Mouse (Mus musculus) myocyte (in vitro differentiated cells): ENCODE data around the gene Gm4553. TPM values are rescaled to one million over a fixed set of nuclear protein-coding genes. Genes with fewer than 3 reads are reported as not detected.
"Not testable (repeated sequence)": the region's sequence is repeated elsewhere in the genome, so short reads cannot be mapped to it uniquely, and the experiment has no call there.

ENCODE experiments used
- H3K27me3 ChIP-seq: one replicate; pipeline ENCODE4 v1.6.1; 2011; ENCODE audit not compliant: control insufficient read depth, insufficient read depth, insufficient read length
- H3K36me3 ChIP-seq: one replicate; pipeline ENCODE4 v1.6.1; 2011; ENCODE audit not compliant: control insufficient read depth, insufficient read depth
- H3K4me2 ChIP-seq: one replicate; pipeline ENCODE4 v1.6.1; 2011; ENCODE audit warnings: low read depth, control low read depth
- H3K4me3 ChIP-seq: one replicate; pipeline ENCODE4 v1.5.1; 2011; ENCODE audit warnings: mild to moderate bottlenecking, control low read depth, moderate library complexity
- H3K79me2 ChIP-seq: one replicate; pipeline ENCODE4 v1.6.1; 2011; ENCODE audit not compliant: control insufficient read depth, insufficient read depth
- H3ac ChIP-seq: one replicate; pipeline ENCODE4 v1.6.1; 2011; ENCODE audit not compliant: control insufficient read depth, insufficient read length
- CEBPB ChIP-seq: IDR thresholded peaks from 2 replicates; pipeline ENCODE4 v1.6.1; 2011; ENCODE audit warnings: mild to moderate bottlenecking, moderate library complexity; ENCODE audit not compliant: poor library complexity, insufficient read depth, severe bottlenecking
- E2F4 ChIP-seq: IDR thresholded peaks from one replicate; pipeline ENCODE4 v1.6.1; 2011; ENCODE audit warnings: mild to moderate bottlenecking, control low read depth, moderate library complexity; ENCODE audit not compliant: insufficient read depth
- MAX ChIP-seq: IDR thresholded peaks from one replicate; pipeline ENCODE4 v1.6.1; 2011; ENCODE audit warnings: low read depth, mild to moderate bottlenecking, control low read depth
- MYOD1 ChIP-seq, 3 experiments: IDR thresholded peaks; one replicate each; pipeline ENCODE4 v1.6.1; 2011; ENCODE audit warnings: control low read depth in 2 of 3, low read depth in 2 of 3, mild to moderate bottlenecking in 2 of 3, moderate library complexity in 1 of 3; ENCODE audit not compliant: insufficient read length in 2 of 3, control insufficient read depth in 1 of 3
- MYOG ChIP-seq, 3 experiments: IDR thresholded peaks; one replicate each; pipeline ENCODE4 v1.6.1; 2011; ENCODE audit warnings: control low read depth in 2 of 3, low read depth in 2 of 3, mild to moderate bottlenecking in 2 of 3; ENCODE audit not compliant: insufficient read length in 2 of 3, control insufficient read depth in 1 of 3, insufficient read depth in 1 of 3
- POLR2A ChIP-seq: IDR thresholded peaks from one replicate; pipeline ENCODE4 v1.6.1; 2011; ENCODE audit warnings: low read depth, mild to moderate bottlenecking, control low read depth, moderate library complexity; ENCODE audit not compliant: insufficient read length
- POLR2AphosphoS2 ChIP-seq: IDR thresholded peaks from one replicate; pipeline ENCODE4 v1.6.1; 2011; ENCODE audit warnings: low read depth, control low read depth; ENCODE audit not compliant: insufficient read length
- REST ChIP-seq: IDR thresholded peaks from one replicate; pipeline ENCODE4 v1.6.1; 2011; ENCODE audit warnings: mild to moderate bottlenecking, control low read depth, moderate library complexity; ENCODE audit not compliant: insufficient read depth, insufficient read length
- SRF ChIP-seq: IDR thresholded peaks from one replicate; pipeline ENCODE4 v1.6.1; 2011; ENCODE audit warnings: low read depth; ENCODE audit not compliant: control insufficient read depth, insufficient read length
- TCF12 ChIP-seq: IDR thresholded peaks from one replicate; pipeline ENCODE4 v1.6.1; 2011; ENCODE audit warnings: mild to moderate bottlenecking, control low read depth; ENCODE audit not compliant: poor library complexity, insufficient read depth, severe bottlenecking
- TCF3 ChIP-seq: IDR thresholded peaks from one replicate; pipeline ENCODE4 v1.6.1; 2011; ENCODE audit warnings: low read depth, control low read depth; ENCODE audit not compliant: insufficient read length
- USF1 ChIP-seq: IDR thresholded peaks from one replicate; pipeline ENCODE4 v1.6.1; 2011; ENCODE audit warnings: low read depth, mild to moderate bottlenecking, control low read depth, moderate library complexity
- polyA plus RNA-seq: library from polyadenylated mRNA; unstranded; fragments of >200 nt; fragmentation: generic; extraction: Trizol; gene quantifications from one replicate; pipeline ENCODE4 v1.2.1, GENCODE M21; 2012; ENCODE audit warnings: missing spikeins

Gm4553 gene
- polyA plus RNA-seq = not detected

- not testable (repeated sequence) for H3K36me3 ChIP-seq, H3K79me2 ChIP-seq, H3ac ChIP-seq, H3K4me2 ChIP-seq, H3K27me3 ChIP-seq, H3K4me3 ChIP-seq
Observed at GRCm38 (mm10) chr7:142165639-142166038, at the start of gene Gm4553. TSS of gene Gm4553 (minus strand) at chr7:142165739.

- not testable (repeated sequence) for H3K36me3 ChIP-seq, H3K79me2 ChIP-seq, H3ac ChIP-seq, H3K4me2 ChIP-seq, H3K27me3 ChIP-seq, H3K4me3 ChIP-seq
Observed at GRCm38 (mm10) chr7:142212136-142212535, 46.6 kb upstream of the Gm4553 start.

- no peaks in the 10 kb centered on the region for H3K27me3 ChIP-seq
- no peak within 1 kb of the TSS for H3K4me2 ChIP-seq
- H3ac ChIP-seq = no peak within 1 kb of the TSS
- TF ChIP-seq TCF3 (no peak), CEBPB (no peak), MYOG (IDR thresholded peaks at IDR 0.05; ENCODE audit: control insufficient read depth in 1 of 3, insufficient read depth in 1 of 3, insufficient read length in 2 of 3, low read depth in 2 of 3) (no peak), REST (no peak), POLR2AphosphoS2 (no peak), MAX (no peak), MYOD1 (IDR thresholded peaks at IDR 0.05; ENCODE audit: control insufficient read depth in 1 of 3, insufficient read length in 2 of 3, low read depth in 2 of 3) (no peak), POLR2A (no peak), USF1 (no peak), TCF12 (no peak), E2F4 (no peak), SRF (no peak)
- H3K4me3 ChIP-seq = no peak within 1 kb of the TSS
- H3K36me3 ChIP-seq = no peaks in the 10 kb centered on the region
- H3K79me2 ChIP-seq = no peaks in the 10 kb centered on the region
Observed at GRCm38 (mm10) chr7:142211559-142211958, 46.0 kb upstream of the Gm4553 start, which contains the start of gene Gm7579. TSS of gene Gm7579 (plus strand) at chr7:142211859.

- H3K79me2 ChIP-seq, H3K4me3 ChIP-seq, H3ac ChIP-seq, H3K36me3 ChIP-seq, H3K27me3 ChIP-seq, H3K4me2 ChIP-seq: not testable (repeated sequence)
Observed at GRCm38 (mm10) chr7:142206891-142207290, 41.4 kb upstream of the Gm4553 start.

- Histone ChIP-seq H3ac (no peak overlapping the region), H3K36me3 (no peaks in the 10 kb centered on the region), H3K79me2 (no peaks in the 10 kb centered on the region), H3K4me2 (no peak overlapping the region), H3K27me3 (peaks cover 2% of the 10 kb centered on the region), H3K4me3 (no peak overlapping the region)
- TF ChIP-seq E2F4 (no peak), USF1 (no peak), MYOD1 (IDR thresholded peaks at IDR 0.05; ENCODE audit: control insufficient read depth in 1 of 3, insufficient read length in 2 of 3, low read depth in 2 of 3) (no peak), TCF3 (no peak), POLR2AphosphoS2 (no peak), MYOG (IDR thresholded peaks at IDR 0.05; ENCODE audit: control insufficient read depth in 1 of 3, insufficient read depth in 1 of 3, insufficient read length in 2 of 3, low read depth in 2 of 3) (no peak), CEBPB (no peak)
Observed at GRCm38 (mm10) chr7:142205488-142205887, 39.9 kb upstream of the Gm4553 start.

- Histone ChIP-seq H3K36me3 (no peaks in the 10 kb centered on the region), H3K79me2 (no peaks in the 10 kb centered on the region), H3K4me3 (no peak within 1 kb of the TSS), H3ac (no peak within 1 kb of the TSS), H3K4me2 (no peak within 1 kb of the TSS), H3K27me3 (peaks cover 4% of the 10 kb centered on the region)
- TF ChIP-seq POLR2AphosphoS2 (no peak), CEBPB (no peak), MYOD1 (IDR thresholded peaks at IDR 0.05; ENCODE audit: control insufficient read depth in 1 of 3, insufficient read length in 2 of 3, low read depth in 2 of 3) (no peak), MAX (no peak), SRF (no peak), E2F4 (no peak), TCF12 (no peak), USF1 (no peak), MYOG (IDR thresholded peaks at IDR 0.05; ENCODE audit: control insufficient read depth in 1 of 3, insufficient read depth in 1 of 3, insufficient read length in 2 of 3, low read depth in 2 of 3) (no peak), POLR2A (no peak), REST (no peak), TCF3 (no peak)
Observed at GRCm38 (mm10) chr7:142201064-142201463, 35.5 kb upstream of the Gm4553 start, which contains the start of gene Krtap5-3. TSS of gene Krtap5-3 (plus strand) at chr7:142201364.
